Mouse (Mus musculus) limb, embryonic 11.5 days (tissue): ENCODE data around the gene Dkk3. TPM values are rescaled to one million over a fixed set of nuclear protein-coding genes. Genes with fewer than 3 reads are reported as not detected.
A peak's percentile ranks its signal among the peaks of the same experiment; 100 is the strongest.

Experiments used
- ATAC-seq: fragments of 200-750 bp; cut with Nextera tagmentation; 2 replicates; pipeline ENCODE4 v1.8.0; 2017; ENCODE audit warnings: low read depth; ENCODE audit not compliant: insufficient number of reproducible peaks, low FRiP score, low TSS enrichment
- DNase-seq: peaks from one replicate; pipeline ENCODE4 v3.0.0-alpha.2; 2015; ENCODE audit warnings: low spot score
- H3K27ac ChIP-seq: fragments of 300-500 bp; sonication (generic); replicated peaks from 2 replicates; pipeline ENCODE4 v1.5.1; 2014; ENCODE audit warnings: low read depth, mild to moderate bottlenecking, low read length
- H3K27me3 ChIP-seq: fragments of 300-500 bp; sonication (generic); 2 replicates; pipeline ENCODE4 v1.6.1; 2014; ENCODE audit warnings: mild to moderate bottlenecking, low read length, mixed read lengths; ENCODE audit not compliant: control insufficient read depth, insufficient read depth
- H3K36me3 ChIP-seq: fragments of 300-500 bp; sonication (generic); 2 replicates; pipeline ENCODE4 v1.6.1; 2014; ENCODE audit warnings: mild to moderate bottlenecking, low read length, moderate library complexity, mixed read lengths; ENCODE audit not compliant: control insufficient read depth, insufficient read depth
- H3K4me1 ChIP-seq: fragments of 300-500 bp; sonication (generic); 2 replicates; pipeline ENCODE4 v1.6.1; 2014; ENCODE audit warnings: low read length, mixed read lengths; ENCODE audit not compliant: control insufficient read depth, insufficient read depth
- H3K4me2 ChIP-seq: fragments of 300-500 bp; sonication (generic); 2 replicates; pipeline ENCODE4 v1.6.1; 2014; ENCODE audit warnings: low read depth, mild to moderate bottlenecking, moderate library complexity; ENCODE audit not compliant: severe bottlenecking
- H3K4me3 ChIP-seq: fragments of 300-500 bp; sonication (generic); 2 replicates; pipeline ENCODE4 v1.5.1; 2014; ENCODE audit warnings: low read depth, low read length
- H3K9ac ChIP-seq: fragments of 300-500 bp; sonication (generic); 2 replicates; pipeline ENCODE4 v1.6.1; 2014; ENCODE audit warnings: mild to moderate bottlenecking, low read length
- H3K9me3 ChIP-seq: fragments of 300-500 bp; sonication (generic); 2 replicates; pipeline ENCODE4 v1.6.1; 2016; ENCODE audit warnings: low read length; ENCODE audit not compliant: control insufficient read depth
- WGBS: fragments of 180-500 bp; shearing (Covaris S2); extraction: QIAGEN DNeasy Blood & Tissue Kit; methylation state at CpG from one replicate; pipeline ENCODE4 v1.1.7; 2014; 5-methylcytosine and 5-hydroxymethylcytosine counted together
- polyA plus RNA-seq: library from polyadenylated mRNA; unstranded; fragments of >200 nt; fragmentation: Nextera tagmentation; extraction: Ambion mirVana; gene quantifications from 2 replicates; pipeline ENCODE4 v1.2.1, GENCODE M21; 2014

Dkk3 gene
- polyA plus RNA-seq, 1 experiment from 2014 or later: 8.3 TPM

GRCm38 (mm10) chr7:112159835-112160234, 978 bp upstream of the Dkk3 start:
- H3K4me1 ChIP-seq: 0 out of 2 replicates have a peak, but pooled peaks cover 2% of the 10 kb centered on the region
- H3K27ac ChIP-seq: no peak overlapping the region
- no peaks in the 10 kb centered on the region for H3K9me3 ChIP-seq
- no peak overlapping the region for H3K4me3 ChIP-seq
- H3K36me3 ChIP-seq: no peaks in the 10 kb centered on the region
- 21% methylated on average over 5 of the region's 6 CpGs for WGBS
- no peak for ATAC-seq
- no peak overlapping the region for H3K4me2 ChIP-seq
- 0 out of 2 replicates have a peak, but pooled peaks cover 2% of the 10 kb centered on the region for H3K27me3 ChIP-seq
- no peak for DNase-seq
- no peak overlapping the region for H3K9ac ChIP-seq

- Histone ChIP-seq H3K9ac (peak overlapping the region; percentile 66), H3K36me3 (no peaks in the 10 kb centered on the region), H3K27ac (no peak overlapping the region), H3K4me3 (peak overlapping the region; percentile 47), H3K4me1 (0 out of 2 replicates have a peak, but pooled peaks cover 2% of the 10 kb centered on the region), H3K4me2 (peak overlapping the region; percentile 58), H3K9me3 (no peaks in the 10 kb centered on the region), H3K27me3 (0 out of 2 replicates have a peak, but pooled peaks cover 2% of the 10 kb centered on the region)
- under 1% methylated on average over 23 of the region's 23 CpGs for WGBS
- ATAC-seq (peak; percentile 65), DNase-seq (peak; percentile 74)
Measured at GRCm38 (mm10) chr7:112158316-112158741, 528 bp downstream of the Dkk3 start.

GRCm38 (mm10) chr7:112157584-112158315, 1.1 kb downstream of the Dkk3 start:
- Histone ChIP-seq H3K4me3 (peak overlapping the region; percentile 47), H3K4me1 (0 out of 2 replicates have a peak, but pooled peaks cover 2% of the 10 kb centered on the region)
- ATAC-seq: peak; percentile 48

GRCm38 (mm10) chr7:112155194-112155593, 3.7 kb downstream of the Dkk3 start:
- H3K9me3 ChIP-seq: no peaks in the 10 kb centered on the region
- no peak for ATAC-seq
- 3% methylated on average over 1 of the region's 1 CpGs for WGBS
- no peak for DNase-seq
- no peak overlapping the region for H3K9ac ChIP-seq
- no peak overlapping the region for H3K4me2 ChIP-seq
- H3K4me3 ChIP-seq: no peak overlapping the region
- 0 out of 2 replicates have a peak, but pooled peaks cover 2% of the 10 kb centered on the region for H3K4me1 ChIP-seq
- 0 out of 2 replicates have a peak, but pooled peaks cover 2% of the 10 kb centered on the region for H3K27me3 ChIP-seq
- no peaks in the 10 kb centered on the region for H3K36me3 ChIP-seq
- no peak overlapping the region for H3K27ac ChIP-seq

More at GRCm38 (mm10) chr7:112157584-112158315, 1.1 kb downstream of the Dkk3 start:
- 0 out of 2 replicates have a peak, but pooled peaks cover 2% of the 10 kb centered on the region for H3K27me3 ChIP-seq
- no peaks in the 10 kb centered on the region for H3K9me3 ChIP-seq
- DNase-seq: peak; percentile 38
- no peaks in the 10 kb centered on the region for H3K36me3 ChIP-seq
- WGBS: 12% methylated on average over 23 of the region's 23 CpGs
- H3K27ac ChIP-seq: no peak overlapping the region
- peak overlapping the region; percentile 58 for H3K4me2 ChIP-seq
- H3K9ac ChIP-seq: peak overlapping the region; percentile 66

GRCm38 (mm10) chr7:112154445-112154844, 4.4 kb downstream of the Dkk3 start:
- Histone ChIP-seq H3K4me1 (0 out of 2 replicates have a peak, but pooled peaks cover 2% of the 10 kb centered on the region), H3K27ac (no peak overlapping the region), H3K9me3 (no peaks in the 10 kb centered on the region), H3K36me3 (no peaks in the 10 kb centered on the region), H3K27me3 (0 out of 2 replicates have a peak, but pooled peaks cover 2% of the 10 kb centered on the region), H3K4me2 (no peak overlapping the region), H3K4me3 (no peak overlapping the region), H3K9ac (no peak overlapping the region)
- WGBS: 78% methylated on average over 4 of the region's 4 CpGs
- no peak for ATAC-seq
- no peak for DNase-seq

- ATAC-seq: no peak
Measured at GRCm38 (mm10) chr7:112149113-112149512, 9.7 kb downstream of the Dkk3 start.

GRCm38 (mm10) chr7:112147979-112148378, 10.9 kb downstream of the Dkk3 start:
- H3K27me3 ChIP-seq: no peaks in the 10 kb centered on the region
- H3K36me3 ChIP-seq: no peaks in the 10 kb centered on the region
- 89% methylated on average over 2 of the region's 2 CpGs for WGBS
- no peak overlapping the region for H3K27ac ChIP-seq
- H3K9ac ChIP-seq: no peak overlapping the region
- H3K4me2 ChIP-seq: no peak overlapping the region
- no peaks in the 10 kb centered on the region for H3K9me3 ChIP-seq
- no peak for ATAC-seq
- no peak overlapping the region for H3K4me3 ChIP-seq
- DNase-seq: no peak
- peaks cover 12% of the 10 kb centered on the region for H3K4me1 ChIP-seq

More at GRCm38 (mm10) chr7:112149113-112149512, 9.7 kb downstream of the Dkk3 start:
- H3K9me3 ChIP-seq: no peaks in the 10 kb centered on the region
- peaks cover 8% of the 10 kb centered on the region for H3K4me1 ChIP-seq
- H3K4me3 ChIP-seq: no peak overlapping the region
- no peak overlapping the region for H3K4me2 ChIP-seq
- H3K27me3 ChIP-seq: no peaks in the 10 kb centered on the region
- no peak for DNase-seq
- WGBS: 91% methylated on average over 10 of the region's 10 CpGs
- no peaks in the 10 kb centered on the region for H3K36me3 ChIP-seq
- no peak overlapping the region for H3K9ac ChIP-seq
- no peak overlapping the region for H3K27ac ChIP-seq

GRCm38 (mm10) chr7:112144646-112145179, 14.1 kb downstream of the Dkk3 start:
- Histone ChIP-seq H3K36me3 (no peaks in the 10 kb centered on the region), H3K9me3 (no peaks in the 10 kb centered on the region), H3K4me1 (peaks cover 17% of the 10 kb centered on the region), H3K4me2 (no peak overlapping the region), H3K27me3 (no peaks in the 10 kb centered on the region), H3K27ac (peak overlapping the region; percentile 70), H3K9ac (no peak overlapping the region), H3K4me3 (no peak overlapping the region)
- WGBS: 49% methylated on average over 11 of the region's 11 CpGs
- peak; percentile 68 for ATAC-seq
- DNase-seq: peak; percentile 40
